Mouse (Mus musculus) lung, postnatal 0 days (tissue): ENCODE results near the gene B3gnt8.

Source experiments
- CTCF ChIP-seq: IDR thresholded peaks from 2 replicates; pipeline ENCODE4 v1.5.1; 2016; ENCODE audit warnings: antibody characterized with exemption, mild to moderate bottlenecking
- EP300 ChIP-seq: IDR thresholded peaks from 2 replicates; pipeline ENCODE4 v1.6.1; 2016; ENCODE audit warnings: antibody characterized with exemption, mild to moderate bottlenecking, control low read depth

DNA sequence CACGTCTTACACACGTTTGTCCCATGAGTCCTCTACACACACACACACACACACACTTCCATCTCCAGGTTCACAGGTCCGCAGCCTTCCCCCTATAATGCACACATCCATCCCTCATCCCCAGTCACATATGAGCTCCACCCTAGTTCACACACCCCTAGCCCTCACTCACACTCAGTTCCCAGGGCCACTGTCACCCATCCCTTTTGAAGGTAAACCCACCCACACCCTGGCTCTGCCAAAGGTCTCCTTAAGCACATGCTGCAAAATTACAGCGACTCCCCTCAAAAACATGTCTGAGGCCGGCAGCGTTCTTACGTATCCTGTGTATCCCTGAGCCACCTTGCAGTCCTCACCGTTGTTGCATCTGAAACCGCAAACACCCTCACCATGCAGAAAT lies 47.8 kb downstream of the B3gnt8 start:
- TF ChIP-seq CTCF = no peak
- TF ChIP-seq EP300 = no peak
